ENCODE assay signal across 8 mouse cellular contexts in genomic region chr15:89150041-89150390, GRCm38 (mm10). TPM values are rescaled to one million over a fixed set of nuclear protein-coding genes. Genes with fewer than 3 reads are reported as not detected.
DNase-seq lines count a peak whose midpoint lies in the region; ATAC-seq and TF ChIP-seq lines count a peak whose summit lies in the region.

No protein-coding gene starts in this region.

- peaks cover 47% of the 10 kb centered on the region for H3K27me3 ChIP-seq in heart, embryonic 14.5 days (ENCODE audit: control insufficient read depth, insufficient read depth, low read length)
- H3K27me3 ChIP-seq in limb, embryonic 14.5 days (ENCODE audit: control insufficient read depth, insufficient read depth, low read length), result peaks cover 26% of the 10 kb centered on the region
- peaks cover 12% of the 10 kb centered on the region; the same call in 1 of the 2 replicates for H3K27me3 ChIP-seq in neural tube, embryonic 11.5 days (ENCODE audit: control insufficient read depth, insufficient read depth, low read length)

- 0 out of 2 replicates have a peak overlapping the region, but pooled peaks have one; percentile 76 for H3K9ac ChIP-seq in heart, embryonic 14.5 days (ENCODE audit: low read length)
- H3K9ac ChIP-seq in limb, embryonic 14.5 days (ENCODE audit: low read depth, low read length, severe bottlenecking), result peak overlapping the region; percentile 56
- peak overlapping the region; percentile 94 for H3K9ac ChIP-seq in neural tube, embryonic 11.5 days (ENCODE audit: low read length)

- H3K4me3 ChIP-seq in heart, embryonic 14.5 days (ENCODE audit: control insufficient read depth in 1 of 2, insufficient read depth in 1 of 2, low read depth in 1 of 2, low read length in 2 of 2), result peak overlapping the region; percentile 14 to 70; a peak in 3 of 4 replicates
- peak overlapping the region; percentile 62 for H3K4me3 ChIP-seq in limb, embryonic 14.5 days (replicated peaks; ENCODE audit: low read length)
- H3K4me3 ChIP-seq in neural tube, embryonic 11.5 days (ENCODE audit: low read depth, low read length), result peak overlapping the region; percentile 78

- WGBS in heart, embryonic 14.5 days, result 1% methylated on average over 13 of the region's 13 CpGs
- WGBS in limb, embryonic 14.5 days, result 1% methylated on average over 13 of the region's 13 CpGs
- WGBS in neural tube, embryonic 11.5 days, result 3% methylated on average over 13 of the region's 13 CpGs

- H3K27ac ChIP-seq in heart, embryonic 14.5 days (replicated peaks in 1 of 2; ENCODE audit: control insufficient read depth in 1 of 2, insufficient read depth in 1 of 2, low read depth in 2 of 2, low read length in 2 of 2), result no peak overlapping the region
- H3K27ac ChIP-seq in limb, embryonic 14.5 days (replicated peaks; ENCODE audit: low read depth, low read length), result no peak overlapping the region
- peak overlapping the region; percentile 81 for H3K27ac ChIP-seq in neural tube, embryonic 11.5 days (ENCODE audit: low read depth, low read length)

- peak overlapping the region; percentile 96 for H3K4me2 ChIP-seq in heart, embryonic 14.5 days (ENCODE audit: low read length)
- H3K4me2 ChIP-seq in limb, embryonic 14.5 days (replicated peaks; ENCODE audit: low read depth, low read length, severe bottlenecking), result peak overlapping the region; percentile 98
- H3K4me2 ChIP-seq in neural tube, embryonic 11.5 days (ENCODE audit: low read depth), result peak overlapping the region; percentile 88

- H3K9me3 ChIP-seq in heart, embryonic 14.5 days (ENCODE audit: control insufficient read depth, low read length), result no peaks in the 10 kb centered on the region
- H3K9me3 ChIP-seq in limb, embryonic 14.5 days (ENCODE audit: control insufficient read depth, low read length), result no peaks in the 10 kb centered on the region
- no peaks in the 10 kb centered on the region for H3K9me3 ChIP-seq in neural tube, embryonic 11.5 days (ENCODE audit: control insufficient read depth, low read length)

- DNase-seq in adrenal gland, postnatal 14 days, result peak; percentile 74
- DNase-seq in adrenal gland, adult (ENCODE audit: inconsistent age in 2 of 2, low spot score in 1 of 2), result no peak
- peak; percentile 68 for DNase-seq in Muller cell, postnatal 12 days (ENCODE audit: inconsistent ontology term)
- DNase-seq in limb, embryonic 14.5 days (ENCODE audit: low spot score), result peak; percentile 61
- peak; percentile 51 for DNase-seq in neural tube, embryonic 11.5 days (ENCODE audit: low spot score)
- DNase-seq in right cerebral cortex, postnatal 36 days (ENCODE audit: low spot score in 2 of 2), result no peak
- no peak for DNase-seq in cerebellum, adult 11-12 months

- peaks cover 9 to 19% of the 10 kb centered on the region in 2 experiments for H3K4me1 ChIP-seq in heart, embryonic 14.5 days (ENCODE audit: control insufficient read depth in 2 of 2, insufficient read depth in 2 of 2, low read length in 2 of 2)
- H3K4me1 ChIP-seq in limb, embryonic 14.5 days (ENCODE audit: control insufficient read depth, insufficient read depth, low read length), result peaks cover 24% of the 10 kb centered on the region
- H3K4me1 ChIP-seq in neural tube, embryonic 11.5 days (ENCODE audit: control insufficient read depth, insufficient read depth, low read length), result peaks cover 18% of the 10 kb centered on the region

- TF ChIP-seq POLR2A in limb, embryonic 14.5 days (IDR thresholded peaks at IDR 0.05; ENCODE audit: borderline replicate concordance, extremely low read depth, insufficient read depth, insufficient read length), result no peak

- no peak for ATAC-seq in heart, embryonic 14.5 days (ENCODE audit: insufficient number of reproducible peaks, insufficient read depth, low FRiP score, low read depth)
- no peak for ATAC-seq in limb, embryonic 14.5 days (ENCODE audit: low FRiP score, low read depth)
- ATAC-seq in neural tube, embryonic 11.5 days (ENCODE audit: insufficient read depth, low FRiP score, low TSS enrichment), result 0 out of 2 replicates have a peak, but pooled peaks have one; percentile 9

- H3K36me3 ChIP-seq in heart, embryonic 14.5 days (ENCODE audit: control insufficient read depth, insufficient read depth, low read length), result peaks cover 18% of the 10 kb centered on the region
- peaks cover 16% of the 10 kb centered on the region for H3K36me3 ChIP-seq in limb, embryonic 14.5 days (ENCODE audit: control insufficient read depth, insufficient read depth, low read length)
- peaks cover 2% of the 10 kb centered on the region; the same call in 1 of the 2 replicates for H3K36me3 ChIP-seq in neural tube, embryonic 11.5 days (ENCODE audit: control insufficient read depth, insufficient read depth, low read length)

RNA-seq across cellular contexts. Expression of gene Mapk11, which starts 0.6 kb away (rescaled TPM):
- total RNA-seq in adrenal gland, postnatal 14 days (2021), result 5.3 and 6.4 TPM in 2 replicates
- polyA plus RNA-seq in heart, embryonic 14.5 days (2014; fragmentation: Nextera tagmentation; extraction: Ambion mirVana), result 2.5 and 3.2 TPM in 2 replicates
- 13.4 and 15.9 TPM in 2 replicates for polyA plus RNA-seq in limb, embryonic 14.5 days (2012; rRNA removed)
- 7.0 and 7.3 TPM in 2 replicates for polyA plus RNA-seq in limb, embryonic 14.5 days (2014; fragmentation: Nextera tagmentation; extraction: Ambion mirVana)
- polyA plus RNA-seq in neural tube, embryonic 11.5 days (2014; fragmentation: Nextera tagmentation; extraction: Ambion mirVana), result 33.1 and 37.4 TPM in 2 replicates

RNA-seq across cellular contexts. Expression of gene Mapk12, which starts 9.5 kb away (rescaled TPM):
- 8.6 and 9.6 TPM in 2 replicates for total RNA-seq in adrenal gland, postnatal 14 days (2021)
- polyA plus RNA-seq in heart, embryonic 14.5 days (2014; fragmentation: Nextera tagmentation; extraction: Ambion mirVana), result 21.0 and 23.0 TPM in 2 replicates
- 13.7 and 14.9 TPM in 2 replicates for polyA plus RNA-seq in limb, embryonic 14.5 days (2012; rRNA removed)
- 5.0 and 8.3 TPM in 2 replicates for polyA plus RNA-seq in limb, embryonic 14.5 days (2014; fragmentation: Nextera tagmentation; extraction: Ambion mirVana)
- polyA plus RNA-seq in neural tube, embryonic 11.5 days (2014; fragmentation: Nextera tagmentation; extraction: Ambion mirVana), result 15.4 and 20.3 TPM in 2 replicates

RNA-seq across cellular contexts. Expression of gene Hdac10, which starts 21.5 kb away (rescaled TPM):
- total RNA-seq in adrenal gland, postnatal 14 days (2021), result 11.9 and 13.2 TPM in 2 replicates
- 11.0 and 11.5 TPM in 2 replicates for polyA plus RNA-seq in heart, embryonic 14.5 days (2014; fragmentation: Nextera tagmentation; extraction: Ambion mirVana)
- polyA plus RNA-seq in limb, embryonic 14.5 days (2012; rRNA removed), result 38.1 and 49.4 TPM in 2 replicates
- 18.7 and 21.8 TPM in 2 replicates for polyA plus RNA-seq in limb, embryonic 14.5 days (2014; fragmentation: Nextera tagmentation; extraction: Ambion mirVana)
- polyA plus RNA-seq in neural tube, embryonic 11.5 days (2014; fragmentation: Nextera tagmentation; extraction: Ambion mirVana), result 13.0 and 13.7 TPM in 2 replicates

RNA-seq across cellular contexts. Expression of gene Tubgcp6, which starts 27.1 kb away (rescaled TPM):
- total RNA-seq in adrenal gland, postnatal 14 days (2021), result 13.3 and 15.7 TPM in 2 replicates
- 10.9 and 11.3 TPM in 2 replicates for polyA plus RNA-seq in heart, embryonic 14.5 days (2014; fragmentation: Nextera tagmentation; extraction: Ambion mirVana)
- polyA plus RNA-seq in limb, embryonic 14.5 days (2012; rRNA removed), result 36.8 and 56.5 TPM in 2 replicates
- 17.2 and 17.6 TPM in 2 replicates for polyA plus RNA-seq in limb, embryonic 14.5 days (2014; fragmentation: Nextera tagmentation; extraction: Ambion mirVana)
- 21.1 and 21.8 TPM in 2 replicates for polyA plus RNA-seq in neural tube, embryonic 11.5 days (2014; fragmentation: Nextera tagmentation; extraction: Ambion mirVana)

RNA-seq across cellular contexts. Expression of gene Plxnb2, which starts 30.6 kb away (rescaled TPM):
- total RNA-seq in adrenal gland, postnatal 14 days (2021), result 83.2 and 110 TPM in 2 replicates
- 87.4 and 99.3 TPM in 2 replicates for polyA plus RNA-seq in heart, embryonic 14.5 days (2014; fragmentation: Nextera tagmentation; extraction: Ambion mirVana)
- 212 and 268 TPM in 2 replicates for polyA plus RNA-seq in limb, embryonic 14.5 days (2012; rRNA removed)
- 170 and 183 TPM in 2 replicates for polyA plus RNA-seq in limb, embryonic 14.5 days (2014; fragmentation: Nextera tagmentation; extraction: Ambion mirVana)
- 112 and 117 TPM in 2 replicates for polyA plus RNA-seq in neural tube, embryonic 11.5 days (2014; fragmentation: Nextera tagmentation; extraction: Ambion mirVana)

Comparison
In these comparisons a context has a peak if more than half of its experiments do, and no peak if none do; other contexts are left out.
1. DNase-seq: peak in adrenal gland, postnatal 14 days (single experiment), Muller cell, postnatal 12 days (single experiment), limb, embryonic 14.5 days (single experiment) and neural tube, embryonic 11.5 days (single experiment); none in adrenal gland, adult (0 of 2), right cerebral cortex, postnatal 36 days (0 of 2) and cerebellum, adult 11-12 months (single experiment).
2. Peak in every context shown above with its lines, with median percentiles within 50 percentile points of each other: H3K4me2 ChIP-seq, H3K4me3 ChIP-seq and H3K9ac ChIP-seq.